Mouse (Mus musculus): Measurements from ENCODE around the gene Tmem121b.

DNA sequence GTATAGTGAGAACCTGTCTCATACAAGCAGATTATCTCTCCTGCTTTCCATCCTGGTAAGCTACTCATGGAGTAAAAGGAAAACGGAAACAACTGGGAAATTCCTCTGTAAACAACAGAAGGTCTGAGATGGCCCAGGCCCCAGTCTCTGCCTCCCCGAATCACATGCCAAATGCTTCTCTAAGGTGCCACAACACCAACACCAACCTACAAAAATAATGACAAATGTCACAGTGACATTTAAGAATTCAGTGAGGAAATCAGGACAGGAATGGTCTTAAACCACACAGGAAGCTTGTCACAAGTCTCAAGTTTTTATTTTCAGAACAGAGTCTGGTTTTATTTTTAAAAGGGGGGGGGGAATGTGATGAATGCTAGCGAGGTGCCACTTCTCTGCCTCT, 5.0 kb downstream of the Tmem121b start:
- no peak for TF ChIP-seq POLR2A (IDR thresholded peaks at IDR 0.05; ENCODE audit: borderline replicate concordance, extremely low read depth, low read depth, low read length)
- no peak for TF ChIP-seq CTCF (IDR thresholded peaks at IDR 0.05; ENCODE audit: insufficient read depth, low read length)

All from lung, adult 2 months (tissue).